Mouse (Mus musculus): ENCODE measurements around the gene Olfr976. TPM values are rescaled to one million over a fixed set of nuclear protein-coding genes. Genes with fewer than 3 reads are reported as not detected.
A peak's percentile ranks its signal among the peaks of the same experiment; 100 is the strongest.
"Not testable (repeated sequence)": the region's sequence is repeated elsewhere in the genome, so short reads cannot be mapped to it uniquely, and the experiment has no call there.

Gene Olfr976
- polyA plus RNA-seq, 1 experiment from 2014 or later: not detected

- not testable (repeated sequence) for H3K4me1 ChIP-seq (replicated peaks; ENCODE audit: control insufficient read depth, insufficient read depth, low read length)
- WGBS: no CpG with 5 or more reads among the region's 4 CpGs
- ATAC-seq (replicated peaks; ENCODE audit: low FRiP score, low TSS enrichment, low read depth): 0 out of 2 replicates have a peak, but pooled peaks have one; percentile 60
These were observed 32.7 kb downstream of the Olfr976 start for GRCm38 (mm10) chr9:39927975-39928836.

DNA sequence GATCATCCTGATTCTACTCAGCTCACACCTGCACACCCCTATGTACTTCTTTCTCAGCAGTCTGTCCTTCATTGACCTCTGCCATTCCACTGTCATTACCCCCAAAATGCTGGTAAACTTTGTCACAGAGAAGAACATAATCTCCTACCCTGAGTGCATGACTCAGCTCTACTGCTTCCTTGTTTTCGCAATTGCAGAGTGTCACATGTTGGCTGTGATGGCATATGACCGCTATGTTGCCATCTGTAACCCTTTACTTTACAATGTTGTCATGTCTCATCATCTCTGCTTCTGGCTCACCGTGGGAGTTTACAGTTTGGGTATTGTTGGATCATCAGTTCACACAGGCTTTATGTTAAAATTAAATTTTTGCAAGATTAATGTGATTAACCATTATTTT, 51.0 kb downstream of the Olfr976 start:
- WGBS: 83% methylated on average over 3 of the region's 3 CpGs
- H3K4me2 ChIP-seq (ENCODE audit: low read length): no peak overlapping the region
- DNase-seq (ENCODE audit: low spot score) (no peak), ATAC-seq (replicated peaks; ENCODE audit: low FRiP score, low TSS enrichment, low read depth) (no peak)
- no peaks in the 10 kb centered on the region for H3K36me3 ChIP-seq (ENCODE audit: control insufficient read depth, insufficient read depth, low read length)
- H3K4me3 ChIP-seq (ENCODE audit: low read depth, low read length): no peak overlapping the region
- H3K9me3 ChIP-seq (ENCODE audit: control insufficient read depth, low read length): no peaks in the 10 kb centered on the region
- H3K9ac ChIP-seq (ENCODE audit: low read length): no peak overlapping the region
- H3K4me1 ChIP-seq (replicated peaks; ENCODE audit: control insufficient read depth, insufficient read depth, low read length): no peaks in the 10 kb centered on the region
- H3K27ac ChIP-seq (ENCODE audit: low read depth): no peak overlapping the region
- H3K27me3 ChIP-seq (replicated peaks; ENCODE audit: control insufficient read depth, insufficient read depth, low read length): no peaks in the 10 kb centered on the region

More at GRCm38 (mm10) chr9:39927975-39928836, 32.7 kb downstream of the Olfr976 start:
- H3K4me2 ChIP-seq (ENCODE audit: low read length); H3K27ac ChIP-seq (ENCODE audit: low read depth); H3K9me3 ChIP-seq (ENCODE audit: control insufficient read depth, low read length); H3K27me3 ChIP-seq (replicated peaks; ENCODE audit: control insufficient read depth, insufficient read depth, low read length); H3K36me3 ChIP-seq (ENCODE audit: control insufficient read depth, insufficient read depth, low read length); DNase-seq (ENCODE audit: low spot score); H3K4me3 ChIP-seq (ENCODE audit: low read depth, low read length); H3K9ac ChIP-seq (ENCODE audit: low read length): not testable (repeated sequence)

GRCm38 (mm10) chr9:39907036-39907435, 53.9 kb downstream of the Olfr976 start, which contains the start of gene Olfr229:
TSS of gene Olfr229 (plus strand) at chr9:39907336.
- no peak within 1 kb of the TSS for H3K27ac ChIP-seq (ENCODE audit: low read depth)

DNA sequence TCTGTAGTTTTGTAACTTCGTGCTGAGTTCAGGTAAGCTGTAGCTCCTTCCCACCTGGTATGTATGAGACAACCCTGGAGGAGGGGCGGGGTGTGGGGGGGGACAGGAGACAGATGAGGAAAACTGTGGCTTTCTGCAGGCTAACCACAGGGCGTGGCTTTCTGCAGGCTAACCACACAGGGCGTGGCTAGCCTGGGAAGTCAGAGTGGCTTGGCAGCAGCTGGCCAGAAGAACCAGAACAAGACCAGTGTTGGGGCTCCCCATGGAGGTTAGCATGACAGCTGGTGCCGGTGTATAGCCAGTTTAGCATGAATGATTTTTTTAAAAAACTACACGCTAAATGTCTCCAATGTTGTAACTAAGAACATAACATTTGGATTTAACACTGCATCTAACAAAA, 55.8 kb downstream of the Olfr976 start:
- Histone ChIP-seq H3K27me3 (replicated peaks; ENCODE audit: control insufficient read depth, insufficient read depth, low read length) (no peaks in the 10 kb centered on the region), H3K9me3 (ENCODE audit: control insufficient read depth, low read length) (no peaks in the 10 kb centered on the region), H3K9ac (ENCODE audit: low read length) (no peak overlapping the region), H3K4me2 (ENCODE audit: low read length) (no peak overlapping the region), H3K4me3 (ENCODE audit: low read depth, low read length) (no peak overlapping the region), H3K36me3 (ENCODE audit: control insufficient read depth, insufficient read depth, low read length) (no peaks in the 10 kb centered on the region), H3K27ac (ENCODE audit: low read depth) (no peak overlapping the region), H3K4me1 (replicated peaks; ENCODE audit: control insufficient read depth, insufficient read depth, low read length) (no peaks in the 10 kb centered on the region)
- ATAC-seq (replicated peaks; ENCODE audit: low FRiP score, low TSS enrichment, low read depth) (no peak), DNase-seq (ENCODE audit: low spot score) (no peak)
- 75% methylated on average over 6 of the region's 6 CpGs for WGBS

More at GRCm38 (mm10) chr9:39907036-39907435, 53.9 kb downstream of the Olfr976 start, which contains the start of gene Olfr229:
- H3K4me1 ChIP-seq (replicated peaks; ENCODE audit: control insufficient read depth, insufficient read depth, low read length): no peaks in the 10 kb centered on the region
- no peaks in the 10 kb centered on the region for H3K9me3 ChIP-seq (ENCODE audit: control insufficient read depth, low read length)
- no peak within 1 kb of the TSS for H3K4me2 ChIP-seq (ENCODE audit: low read length)
- 71% methylated on average over 2 of the region's 2 CpGs for WGBS
- ATAC-seq (replicated peaks; ENCODE audit: low FRiP score, low TSS enrichment, low read depth) (no peak), DNase-seq (ENCODE audit: low spot score) (no peak)
- H3K9ac ChIP-seq (ENCODE audit: low read length): no peak within 1 kb of the TSS
- no peaks in the 10 kb centered on the region for H3K27me3 ChIP-seq (replicated peaks; ENCODE audit: control insufficient read depth, insufficient read depth, low read length)
- no peaks in the 10 kb centered on the region for H3K36me3 ChIP-seq (ENCODE audit: control insufficient read depth, insufficient read depth, low read length)
- H3K4me3 ChIP-seq (ENCODE audit: low read depth, low read length): no peak within 1 kb of the TSS

Other genes starting within 250 kb of the Olfr976 start
- not detected in 2 replicates for gene Olfr965, start 249.8 kb downstream of the Olfr976 start, polyA plus RNA-seq (2014; fragmentation: Nextera tagmentation; extraction: Ambion mirVana)
- gene Olfr150, start 230.2 kb downstream of the Olfr976 start, polyA plus RNA-seq (2014; fragmentation: Nextera tagmentation; extraction: Ambion mirVana): not detected in 2 replicates
- not detected in 2 replicates for gene Olfr967, start 214.9 kb downstream of the Olfr976 start, polyA plus RNA-seq (2014; fragmentation: Nextera tagmentation; extraction: Ambion mirVana)
- not detected in 2 replicates for gene Olfr968, start 177.9 kb downstream of the Olfr976 start, polyA plus RNA-seq (2014; fragmentation: Nextera tagmentation; extraction: Ambion mirVana)
- not detected in 2 replicates for gene Olfr969, start 170.2 kb downstream of the Olfr976 start, polyA plus RNA-seq (2014; fragmentation: Nextera tagmentation; extraction: Ambion mirVana)
- not detected in 2 replicates for gene Olfr970, start 152.3 kb downstream of the Olfr976 start, polyA plus RNA-seq (2014; fragmentation: Nextera tagmentation; extraction: Ambion mirVana)
- not detected in 2 replicates for gene Olfr971, start 124.3 kb downstream of the Olfr976 start, polyA plus RNA-seq (2014; fragmentation: Nextera tagmentation; extraction: Ambion mirVana)
- gene Olfr972, start 94.7 kb downstream of the Olfr976 start, polyA plus RNA-seq (2014; fragmentation: Nextera tagmentation; extraction: Ambion mirVana): not detected in 2 replicates
- gene Olfr229, start 53.8 kb downstream of the Olfr976 start, polyA plus RNA-seq (2014; fragmentation: Nextera tagmentation; extraction: Ambion mirVana): not detected in 2 replicates
- not detected in 2 replicates for gene Olfr974, start 23.6 kb downstream of the Olfr976 start, polyA plus RNA-seq (2014; fragmentation: Nextera tagmentation; extraction: Ambion mirVana)
- not detected in 2 replicates for gene Olfr975, start 9.1 kb downstream of the Olfr976 start, polyA plus RNA-seq (2014; fragmentation: Nextera tagmentation; extraction: Ambion mirVana)
- not detected in 2 replicates for gene Olfr978, start 31.0 kb upstream of the Olfr976 start, polyA plus RNA-seq (2014; fragmentation: Nextera tagmentation; extraction: Ambion mirVana)
- not detected in 2 replicates for gene Olfr979, start 42.3 kb upstream of the Olfr976 start, polyA plus RNA-seq (2014; fragmentation: Nextera tagmentation; extraction: Ambion mirVana)
- gene Olfr980, start 48.4 kb upstream of the Olfr976 start, polyA plus RNA-seq (2014; fragmentation: Nextera tagmentation; extraction: Ambion mirVana): not detected in 2 replicates
- gene Olfr981, start 60.3 kb upstream of the Olfr976 start, polyA plus RNA-seq (2014; fragmentation: Nextera tagmentation; extraction: Ambion mirVana): not detected in 2 replicates
- gene Olfr982, start 112.7 kb upstream of the Olfr976 start, polyA plus RNA-seq (2014; fragmentation: Nextera tagmentation; extraction: Ambion mirVana): not detected in 2 replicates
- gene Olfr983, start 132.5 kb upstream of the Olfr976 start, polyA plus RNA-seq (2014; fragmentation: Nextera tagmentation; extraction: Ambion mirVana): not detected in 2 replicates
- not detected in 2 replicates for gene Olfr984, start 153.1 kb upstream of the Olfr976 start, polyA plus RNA-seq (2014; fragmentation: Nextera tagmentation; extraction: Ambion mirVana)
- not detected in 2 replicates for gene Olfr985, start 169.1 kb upstream of the Olfr976 start, polyA plus RNA-seq (2014; fragmentation: Nextera tagmentation; extraction: Ambion mirVana)
- not detected in 2 replicates for gene Tmem225, start 187.0 kb upstream of the Olfr976 start, polyA plus RNA-seq (2014; fragmentation: Nextera tagmentation; extraction: Ambion mirVana)
- gene Olfr986, start 219.8 kb upstream of the Olfr976 start, polyA plus RNA-seq (2014; fragmentation: Nextera tagmentation; extraction: Ambion mirVana): not detected in 2 replicates
- 5.0 and 5.4 TPM in 2 replicates for gene Zfp202, start 231.2 kb upstream of the Olfr976 start, polyA plus RNA-seq (2014; fragmentation: Nextera tagmentation; extraction: Ambion mirVana)

Data from intestine, embryonic 14.5 days (tissue).